Mouse (Mus musculus) thymus, adult 2 months (tissue): ENCODE results near the gene Ctrc. TPM values are rescaled to one million over a fixed set of nuclear protein-coding genes. Genes with fewer than 3 reads are reported as not detected.
A peak's percentile ranks its signal among the peaks of the same experiment; 100 is the strongest.

Experiments
- DNase-seq: peaks from one replicate; pipeline ENCODE4 v3.0.0; 2021
- H3K27ac ChIP-seq: fragments of 200-500 bp; 2 replicates; pipeline ENCODE4 v1.5.1; 2012; ENCODE audit warnings: low read length, control low read depth; ENCODE audit not compliant: control insufficient read depth, insufficient read depth
- H3K27me3 ChIP-seq: fragments of 200-500 bp; 2 replicates; pipeline ENCODE4 v1.6.1; 2012; ENCODE audit warnings: mild to moderate bottlenecking, low read length, moderate library complexity, mixed read lengths; ENCODE audit not compliant: control insufficient read depth, insufficient read depth
- H3K36me3 ChIP-seq: fragments of 200-500 bp; 2 replicates; pipeline ENCODE4 v1.6.1; 2012; ENCODE audit warnings: mild to moderate bottlenecking, low read length, moderate library complexity; ENCODE audit not compliant: control insufficient read depth, insufficient read depth
- H3K4me1 ChIP-seq: fragments of 200-500 bp; replicated peaks from 2 replicates; pipeline ENCODE4 v1.6.1; 2012; ENCODE audit warnings: low read length; ENCODE audit not compliant: control insufficient read depth, insufficient read depth
- H3K4me3 ChIP-seq: fragments of 200-500 bp; 2 replicates; pipeline ENCODE4 v1.5.1; 2012; ENCODE audit warnings: mild to moderate bottlenecking, low read length, control low read depth, moderate library complexity; ENCODE audit not compliant: control insufficient read depth, insufficient read depth
- CTCF ChIP-seq: fragments of 200-500 bp; IDR thresholded peaks from 2 replicates; pipeline ENCODE4 v1.5.1; 2012; ENCODE audit warnings: mild to moderate bottlenecking, control low read depth, low read length, moderate library complexity, borderline replicate concordance; ENCODE audit not compliant: control insufficient read depth, poor library complexity, insufficient read depth; ENCODE audit errors: extremely low read depth
- POLR2A ChIP-seq: fragments of 200-500 bp; IDR thresholded peaks from 2 replicates; pipeline ENCODE4 v1.6.1; 2012; ENCODE audit warnings: mild to moderate bottlenecking, low read length, control low read depth, moderate library complexity; ENCODE audit not compliant: control insufficient read depth, poor library complexity, insufficient read depth; ENCODE audit errors: extremely low read depth
- WGBS: fragments of 180-500 bp; shearing (Covaris S2); methylation state at CpG from one replicate; pipeline ENCODE4 v1.1.7; 2018; 5-methylcytosine and 5-hydroxymethylcytosine counted together
- polyA plus RNA-seq: library from polyadenylated mRNA; depleted of rRNA; stranded (reverse); fragments of >200 nt; gene quantifications from 2 replicates; pipeline ENCODE4 v1.2.3, GENCODE M21; 2012

Gene Ctrc
- polyA plus RNA-seq, 1 experiment, result 0.35 TPM

GRCm38 (mm10) chr4:141797545-141797944 is 48.6 kb downstream of the Ctrc start:
- no peak for TF ChIP-seq CTCF
- Histone ChIP-seq H3K27ac (no peak overlapping the region), H3K4me3 (no peak overlapping the region), H3K4me1 (peaks cover 4% of the 10 kb centered on the region; the same call in 1 of the 2 replicates), H3K36me3 (no peaks in the 10 kb centered on the region), H3K27me3 (no peaks in the 10 kb centered on the region)
- WGBS, result 96% methylated on average over 5 of the region's 5 CpGs
- no peak for DNase-seq

GRCm38 (mm10) chr4:141796954-141797353 is 49.2 kb downstream of the Ctrc start:
- 94% methylated on average over 4 of the region's 4 CpGs for WGBS
- Histone ChIP-seq H3K4me1 (peaks cover 4% of the 10 kb centered on the region; the same call in 1 of the 2 replicates), H3K27me3 (no peaks in the 10 kb centered on the region), H3K36me3 (no peaks in the 10 kb centered on the region), H3K4me3 (no peak overlapping the region), H3K27ac (no peak overlapping the region)
- DNase-seq, result no peak
- TF ChIP-seq CTCF (no peak), POLR2A (no peak)

GRCm38 (mm10) chr4:141796356-141796755 is 49.8 kb downstream of the Ctrc start:
- no peaks in the 10 kb centered on the region for H3K36me3 ChIP-seq
- H3K27me3 ChIP-seq, result no peaks in the 10 kb centered on the region
- no peak overlapping the region for H3K4me3 ChIP-seq
- peaks cover 4% of the 10 kb centered on the region; the same call in 1 of the 2 replicates for H3K4me1 ChIP-seq
- WGBS, result 96% methylated on average over 7 of the region's 7 CpGs
- H3K27ac ChIP-seq, result no peak overlapping the region
- no peak for TF ChIP-seq POLR2A
- no peak for DNase-seq

GRCm38 (mm10) chr4:141794152-141794535 is 52.0 kb downstream of the Ctrc start:
- Histone ChIP-seq H3K4me3 (peak overlapping the region; percentile 86), H3K27ac (peak overlapping the region; percentile 25; the same call in 1 of the 2 replicates), H3K4me1 (peaks cover 11% of the 10 kb centered on the region), H3K27me3 (no peaks in the 10 kb centered on the region), H3K36me3 (no peaks in the 10 kb centered on the region)
- no peak for TF ChIP-seq CTCF
- WGBS, result 2% methylated on average over 5 of the region's 5 CpGs
- no peak for DNase-seq

- WGBS, result under 1% methylated on average over 69 of the region's 80 CpGs
- H3K36me3 ChIP-seq, result no peaks in the 10 kb centered on the region
- no peaks in the 10 kb centered on the region for H3K27me3 ChIP-seq
- peak within 1 kb of the TSS; percentile 66 for H3K27ac ChIP-seq
- peak; percentile 27; the same call in 1 of the 2 replicates for TF ChIP-seq POLR2A
- TF ChIP-seq CTCF, result 0 out of 2 replicates have a peak, but pooled peaks have one; percentile 4
- peak; percentile 98 for DNase-seq
- peaks cover 11% of the 10 kb centered on the region for H3K4me1 ChIP-seq
- H3K4me3 ChIP-seq, result peak within 1 kb of the TSS; percentile 86
Observed at GRCm38 (mm10) chr4:141793282-141794151, 52.6 kb downstream of the Ctrc start, which contains the start of gene Casp9. TSS of gene Casp9 (plus strand) at chr4:141793612.

- no peak for DNase-seq
- WGBS, result 6% methylated on average over 10 of the region's 10 CpGs
- Histone ChIP-seq H3K36me3 (no peaks in the 10 kb centered on the region), H3K4me1 (peaks cover 11% of the 10 kb centered on the region), H3K27ac (peak overlapping the region; percentile 66), H3K4me3 (peak overlapping the region; percentile 86), H3K27me3 (no peaks in the 10 kb centered on the region)
- TF ChIP-seq POLR2A (no peak), CTCF (no peak)
Observed at GRCm38 (mm10) chr4:141792554-141793281, 53.4 kb downstream of the Ctrc start.
